Mouse (Mus musculus) cerebellum, postnatal 14 days (tissue): ENCODE measurements around the gene Slc44a3.
A peak's percentile ranks its signal among the peaks of the same experiment; 100 is the strongest.

ENCODE experiments used
- DNase-seq, 2 experiments: peaks; one replicate each; pipeline ENCODE4 v3.0.0; 2021; ENCODE audit warnings: mixed read lengths in 2 of 2

Gene Slc44a3

DNA sequence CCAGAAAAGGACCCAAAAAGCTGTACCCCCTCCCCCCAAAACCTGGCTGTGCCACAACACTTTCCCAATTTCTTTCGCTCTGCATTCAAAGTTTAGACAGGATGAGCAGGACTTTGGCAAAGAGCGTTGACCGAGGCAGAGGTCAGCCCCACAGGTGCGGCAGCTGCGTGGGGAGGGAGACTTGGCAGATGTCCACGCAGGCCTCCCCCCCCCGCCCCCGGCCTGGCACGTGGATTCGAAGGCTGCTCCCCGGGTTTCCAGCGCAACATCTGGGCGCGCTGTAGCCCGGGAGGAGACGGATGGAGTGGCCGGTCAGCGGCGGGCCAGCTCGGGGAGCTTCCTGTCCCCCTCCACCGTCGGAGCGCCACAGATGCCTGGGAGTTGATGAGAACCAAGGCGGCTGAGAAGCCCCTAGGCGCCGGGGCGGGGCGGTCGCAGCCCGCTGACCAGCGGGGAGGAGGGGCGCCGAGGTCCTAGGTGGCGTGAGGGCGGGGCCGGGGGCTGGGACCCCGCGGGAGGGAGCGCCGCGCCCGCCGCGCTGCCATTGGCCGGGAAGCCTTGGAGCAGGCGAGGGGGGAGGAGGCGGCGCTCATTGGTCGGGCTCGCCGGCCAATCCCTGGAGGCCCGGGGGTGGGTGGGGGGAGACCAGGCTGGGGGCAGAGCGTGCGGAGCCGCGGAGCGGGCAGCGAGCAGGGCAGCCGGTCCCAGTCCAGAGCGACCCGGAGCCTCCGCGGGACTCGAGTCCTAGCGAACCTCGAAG is 106.2 kb downstream of the Slc44a3 start, which contains the start of gene Cnn3:
Cnn3 (plus strand) TSS at position 637 of the 760 bp plus-strand sequence.
- DNase-seq, result peak; percentile 93 to 94

DNA sequence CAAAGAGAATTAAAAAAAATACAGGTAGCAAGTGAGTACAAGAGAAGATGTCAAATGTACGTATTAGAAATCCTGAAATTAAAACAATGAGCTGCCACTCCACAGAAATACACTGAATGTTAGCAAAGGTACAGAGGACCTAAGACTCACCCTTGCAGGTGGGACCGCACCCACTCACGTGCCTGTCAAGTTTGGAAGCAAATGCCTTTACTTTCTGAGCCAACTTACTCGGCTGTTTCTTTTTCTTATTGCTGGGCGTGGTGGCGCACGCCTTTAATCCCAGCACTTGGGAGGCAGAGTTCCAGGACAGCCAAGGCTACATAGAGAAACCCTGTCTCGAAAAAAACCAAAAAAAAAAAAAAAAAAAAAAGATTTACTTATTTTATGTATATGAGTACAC is 109.8 kb downstream of the Slc44a3 start:
- DNase-seq, result no peak

DNA sequence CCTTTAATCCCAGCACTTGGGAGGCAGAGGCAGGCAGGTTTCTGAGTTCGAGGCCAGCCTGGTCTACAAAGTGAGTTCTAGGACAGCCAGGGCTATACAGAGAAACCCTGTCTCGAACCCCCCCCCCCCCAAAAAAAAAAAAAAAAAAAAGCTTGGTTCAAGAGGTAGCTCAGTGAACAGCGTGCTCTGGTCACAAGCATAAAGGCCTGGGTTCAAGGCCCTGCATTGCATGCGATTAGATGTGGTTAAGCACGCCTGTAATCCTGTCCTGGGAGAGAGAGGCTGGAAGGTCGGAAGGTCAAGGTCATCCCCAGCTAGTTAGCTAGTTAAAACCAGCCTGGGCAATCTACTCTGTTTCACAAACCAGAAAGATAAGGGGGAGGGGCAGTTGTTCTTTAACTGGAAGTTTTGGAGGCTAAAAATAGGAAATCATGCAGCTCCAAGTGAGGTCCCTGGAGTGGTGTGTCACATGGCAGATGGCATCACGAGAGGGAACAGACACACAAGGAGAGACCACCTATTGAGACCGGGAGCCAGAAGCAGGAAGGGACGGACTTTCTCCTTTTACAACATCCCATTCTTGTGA is 113.3 kb downstream of the Slc44a3 start:
- DNase-seq, result no peak

DNA sequence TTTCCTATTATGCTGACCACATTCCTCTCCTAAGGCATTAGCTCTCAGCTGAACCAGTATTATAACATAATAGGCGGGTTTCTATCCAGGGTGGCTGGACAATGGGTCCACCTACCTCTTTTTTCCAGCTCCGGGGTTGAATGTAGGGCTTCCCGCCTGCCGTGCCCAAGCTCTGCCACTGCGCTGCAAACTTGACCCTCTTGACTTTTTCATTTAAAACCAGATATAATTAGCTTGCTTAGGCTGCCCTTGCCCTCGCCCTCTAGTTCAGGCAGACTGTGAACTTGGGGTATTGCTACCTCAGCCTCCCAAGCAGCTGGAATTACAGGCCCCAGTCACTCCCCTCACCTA is 114.0 kb downstream of the Slc44a3 start:
- DNase-seq, result no peak

DNA sequence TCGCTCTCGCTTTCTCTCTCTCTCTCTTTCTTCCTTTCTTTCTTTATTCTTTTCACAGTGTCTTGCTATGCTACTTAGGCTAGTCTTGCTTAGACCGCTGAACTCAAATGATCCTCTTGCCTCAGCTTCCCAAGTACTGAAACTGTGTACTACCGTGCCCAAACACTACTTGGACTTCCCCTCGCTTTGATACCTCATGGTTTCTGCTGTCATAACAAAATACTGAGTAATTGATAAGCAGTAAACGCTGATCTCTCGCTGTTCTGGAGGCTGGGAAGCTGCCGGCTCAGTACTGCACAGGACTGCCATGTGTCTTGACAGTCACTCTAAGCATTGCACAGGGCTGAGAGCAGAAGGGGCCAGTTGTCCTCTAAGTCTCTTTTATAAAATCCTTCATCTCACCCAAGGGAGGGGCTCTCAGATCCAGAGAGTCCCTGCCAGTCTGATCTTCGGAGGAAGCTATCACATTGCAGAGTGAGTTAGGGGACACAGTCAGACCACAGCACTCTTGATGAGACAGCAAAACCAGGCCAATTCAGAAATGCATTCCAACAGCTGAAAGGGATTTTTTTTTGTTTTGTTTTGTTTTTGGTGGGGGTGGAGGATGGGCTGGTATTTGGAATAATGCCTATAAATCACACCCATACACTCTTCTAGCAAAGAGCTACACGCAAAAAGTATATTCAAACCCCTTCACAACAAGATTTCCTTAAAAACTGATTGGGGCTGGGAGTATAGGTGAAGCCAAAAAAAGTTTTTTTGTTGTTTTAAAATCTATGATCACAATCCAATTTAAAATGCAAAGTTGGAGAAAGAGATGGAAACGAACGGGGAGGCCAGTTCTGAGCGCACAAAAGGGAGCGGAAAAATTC is 114.6 kb downstream of the Slc44a3 start:
- DNase-seq, result no peak

DNA sequence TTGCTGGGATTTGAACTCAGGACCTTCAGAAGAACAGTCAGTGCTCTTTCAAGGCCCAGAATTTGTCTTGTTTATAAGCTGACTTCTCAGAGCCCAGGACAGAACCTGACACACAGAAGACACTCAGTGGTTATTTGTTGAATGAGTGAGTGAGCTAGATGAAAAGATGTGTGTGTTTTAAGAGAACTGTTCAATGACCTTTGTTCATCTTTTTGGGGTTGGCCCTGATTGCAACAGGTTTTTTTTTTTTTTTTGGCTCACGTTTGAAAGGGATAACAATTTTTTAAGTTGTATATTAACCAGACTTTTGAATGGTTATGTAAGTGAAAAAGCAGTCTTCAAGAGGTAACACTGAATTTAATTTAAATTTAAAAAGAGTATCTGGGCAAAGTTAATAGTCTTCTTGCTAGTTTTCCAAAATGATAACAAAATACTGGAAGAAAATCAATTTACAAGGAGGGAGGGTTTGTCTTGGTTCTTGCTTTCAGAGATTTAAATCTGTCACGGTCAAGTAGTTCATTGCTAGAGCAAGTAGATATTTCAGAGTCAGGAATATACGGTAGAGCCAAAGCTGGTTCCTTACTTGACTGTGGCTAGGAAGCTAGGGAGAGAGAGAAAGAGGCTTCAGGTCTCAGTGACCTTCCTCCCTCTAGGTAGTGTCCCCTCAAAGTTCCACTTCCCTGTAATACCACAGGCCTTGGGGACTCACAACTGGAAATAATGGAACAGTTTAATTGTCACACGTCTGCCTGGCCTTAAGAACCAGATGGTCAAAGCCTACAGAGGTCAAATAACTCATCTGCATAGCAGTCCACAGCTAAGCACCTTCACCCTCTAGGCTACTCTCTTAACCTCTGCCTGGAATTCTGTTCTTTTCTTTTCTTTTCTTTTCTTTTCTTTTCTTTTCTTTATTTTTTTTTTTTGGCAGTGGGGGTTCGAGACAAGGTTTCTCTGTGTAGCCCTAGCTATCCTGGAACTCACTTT is 115.7 kb downstream of the Slc44a3 start:
- DNase-seq, result no peak

DNA sequence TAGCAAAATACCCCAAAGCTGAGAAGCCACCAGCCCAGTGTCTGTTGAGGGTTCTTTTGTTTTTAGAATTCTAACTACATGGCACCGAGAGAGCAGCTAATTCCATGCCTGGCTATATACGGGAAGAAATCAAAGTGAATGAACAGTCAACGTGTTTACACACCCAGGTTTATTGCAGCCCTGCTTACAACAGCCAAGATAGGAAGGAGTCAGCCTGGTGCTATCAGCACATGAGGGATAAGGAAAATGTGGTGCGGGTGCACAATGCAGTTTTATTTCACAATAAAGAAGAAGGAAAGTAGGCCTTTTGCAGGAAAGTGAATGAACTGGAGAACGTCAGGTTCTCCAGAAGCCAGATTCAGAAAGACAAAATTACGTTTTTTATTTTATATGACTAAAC is 120.8 kb downstream of the Slc44a3 start:
- DNase-seq, result no peak
